Mouse (Mus musculus) MEL (cell line): ENCODE data around the gene Zhx3. TPM values are rescaled to one million over a fixed set of nuclear protein-coding genes. Genes with fewer than 3 reads are reported as not detected.

Experiments
- DNase-seq: peaks from one replicate; pipeline ENCODE4 v3.0.0; 2011; ENCODE audit warnings: low read depth, low spot score
- H3K27ac ChIP-seq: 2 replicates; pipeline ENCODE4 v1.5.1; 2012; ENCODE audit warnings: low read depth, mild to moderate bottlenecking, control low read depth, low read length, moderate library complexity; ENCODE audit not compliant: control insufficient read depth
- H3K27me3 ChIP-seq, 2 experiments: fragments of 150-350 bp in 1 of 2; sonication (generic) in 1 of 2; 2 replicates each; pipeline ENCODE4 v1.6.1; 2012; ENCODE audit warnings: low read length in 2 of 2, mild to moderate bottlenecking in 2 of 2, improper control_type of control experiment in 1 of 2, moderate library complexity in 1 of 2; ENCODE audit not compliant: insufficient read depth in 2 of 2, control insufficient read depth in 1 of 2
- H3K36me3 ChIP-seq, 2 experiments: 2 replicates each; pipeline ENCODE4 v1.6.1; 2012 to 2014; ENCODE audit warnings: low read length in 2 of 2, improper control_type of control experiment in 1 of 2, inconsistent platforms in 1 of 2, mild to moderate bottlenecking in 1 of 2; ENCODE audit not compliant: insufficient read depth in 2 of 2, control insufficient read depth in 1 of 2
- H3K4me1 ChIP-seq, 2 experiments: fragments of 150-350 bp in 1 of 2; sonication (generic) in 1 of 2; 2 replicates each; pipeline ENCODE4 v1.6.1; 2012; ENCODE audit warnings: low read length in 2 of 2, improper control_type of control experiment in 1 of 2, mild to moderate bottlenecking in 1 of 2; ENCODE audit not compliant: insufficient read depth in 2 of 2, control insufficient read depth in 1 of 2
- H3K4me3 ChIP-seq, 2 experiments: fragments of 150-350 bp in 1 of 2; sonication (generic) in 1 of 2; 2 replicates each; pipeline ENCODE4 v1.5.1; 2012; ENCODE audit warnings: low read depth in 2 of 2, low read length in 2 of 2, mild to moderate bottlenecking in 2 of 2, moderate library complexity in 2 of 2, control low read depth in 1 of 2, improper control_type of control experiment in 1 of 2; ENCODE audit not compliant: control insufficient read depth in 1 of 2, insufficient read depth in 1 of 2
- H3K79me2 ChIP-seq: 2 replicates; pipeline ENCODE4 v1.6.1; 2012; ENCODE audit warnings: mild to moderate bottlenecking, low read length, moderate library complexity; ENCODE audit not compliant: control insufficient read depth, poor library complexity, insufficient read depth
- H3K9ac ChIP-seq: 2 replicates; pipeline ENCODE4 v1.6.1; 2012; ENCODE audit warnings: low read depth, mild to moderate bottlenecking, control low read depth, low read length, moderate library complexity; ENCODE audit not compliant: control insufficient read depth, poor library complexity, severe bottlenecking
- H3K9me3 ChIP-seq: fragments of 150-350 bp; sonication (generic); replicated peaks from 2 replicates; pipeline ENCODE4 v1.6.1; 2012; ENCODE audit warnings: mild to moderate bottlenecking, low read length, improper control_type of control experiment, moderate library complexity; ENCODE audit not compliant: insufficient read depth
- BHLHE40 ChIP-seq: IDR thresholded peaks from 2 replicates; pipeline ENCODE4 v1.6.1; 2012; ENCODE audit warnings: low read depth, mild to moderate bottlenecking, inconsistent platforms, low read length, improper control_type of control experiment, borderline replicate concordance
- CHD1 ChIP-seq: IDR thresholded peaks from 2 replicates; pipeline ENCODE4 v1.6.1; 2012; ENCODE audit warnings: low read depth, mild to moderate bottlenecking, inconsistent platforms, low read length, improper control_type of control experiment
- E2F4 ChIP-seq: IDR thresholded peaks from 2 replicates; pipeline ENCODE4 v1.6.1; 2011; ENCODE audit warnings: low read depth, low read length, improper control_type of control experiment, borderline replicate concordance
- GATA1 ChIP-seq: IDR thresholded peaks from 2 replicates; pipeline ENCODE4 v1.6.1; 2011; ENCODE audit warnings: low read depth, low read length, improper control_type of control experiment
- JUND ChIP-seq: IDR thresholded peaks from 2 replicates; pipeline ENCODE4 v1.6.1; 2011; ENCODE audit warnings: low read depth, mild to moderate bottlenecking, improper control_type of control experiment, low read length
- MAFK ChIP-seq: IDR thresholded peaks from 2 replicates; pipeline ENCODE4 v1.6.1; 2011; ENCODE audit warnings: low read depth, mild to moderate bottlenecking, low read length, improper control_type of control experiment, borderline replicate concordance
- MAX ChIP-seq: IDR thresholded peaks from 2 replicates; pipeline ENCODE4 v1.6.1; 2011; ENCODE audit warnings: low read length, improper control_type of control experiment
- NRF1 ChIP-seq: IDR thresholded peaks from 2 replicates; pipeline ENCODE4 v1.6.1; 2014; ENCODE audit warnings: low read depth, mild to moderate bottlenecking, inconsistent platforms, low read length, improper control_type of control experiment, moderate library complexity; ENCODE audit not compliant: poor library complexity, insufficient read depth, severe bottlenecking
- POLR2A ChIP-seq, 2 experiments: IDR thresholded peaks; 2 replicates each; pipeline ENCODE4 v1.6.1; 2011 to 2012; ENCODE audit warnings: low read length in 2 of 2, mild to moderate bottlenecking in 2 of 2, control low read depth in 1 of 2, improper control_type of control experiment in 1 of 2, low read depth in 1 of 2, moderate library complexity in 1 of 2; ENCODE audit not compliant: control insufficient read depth in 1 of 2, insufficient read depth in 1 of 2, poor library complexity in 1 of 2
- RAD21 ChIP-seq: IDR thresholded peaks from 2 replicates; pipeline ENCODE4 v1.6.1; 2011; ENCODE audit warnings: mild to moderate bottlenecking, low read depth, low read length, improper control_type of control experiment
- SIN3A ChIP-seq: IDR thresholded peaks from 2 replicates; pipeline ENCODE4 v1.6.1; 2012; ENCODE audit warnings: low read length, improper control_type of control experiment, inconsistent platforms
- TCF12 ChIP-seq: IDR thresholded peaks from 2 replicates; pipeline ENCODE4 v1.6.1; 2014; ENCODE audit warnings: low read depth, mild to moderate bottlenecking, inconsistent platforms, low read length, improper control_type of control experiment, moderate library complexity
- UBTF ChIP-seq: IDR thresholded peaks from 2 replicates; pipeline ENCODE4 v1.6.1; 2012; ENCODE audit warnings: low read depth, mild to moderate bottlenecking, inconsistent platforms, low read length, improper control_type of control experiment, moderate library complexity, borderline replicate concordance; ENCODE audit not compliant: insufficient read depth
- USF1 ChIP-seq: IDR thresholded peaks from 2 replicates; pipeline ENCODE4 v1.6.1; 2014; ENCODE audit warnings: low read depth, mild to moderate bottlenecking, inconsistent platforms, low read length, improper control_type of control experiment, moderate library complexity
- USF2 ChIP-seq, 2 experiments: IDR thresholded peaks; 2 replicates each; pipeline ENCODE4 v1.6.1; 2011 to 2012; ENCODE audit warnings: improper control_type of control experiment in 2 of 2, low read length in 2 of 2, borderline replicate concordance in 1 of 2, inconsistent platforms in 1 of 2, low read depth in 1 of 2, mild to moderate bottlenecking in 1 of 2; ENCODE audit not compliant: insufficient read depth in 1 of 2
- ZC3H11A ChIP-seq: IDR thresholded peaks from 2 replicates; pipeline ENCODE4 v1.6.1; 2012; ENCODE audit warnings: low read depth, mild to moderate bottlenecking, inconsistent platforms, low read length, improper control_type of control experiment
- polyA plus RNA-seq, 2 experiments: library from polyadenylated mRNA; stranded (reverse) in 1 of 2; unstranded in 1 of 2; fragments of >175 nt in 1 of 2; fragments of >200 nt in 1 of 2; gene quantifications; 2 replicates each; pipeline versions ENCODE4 v1.2.1 to v1.2.4; 2012; ENCODE audit warnings: low replicate concordance in 2 of 2, low read depth in 1 of 2; ENCODE audit not compliant: insufficient read length in 2 of 2, insufficient read depth in 1 of 2, missing spikeins in 1 of 2
- total RNA-seq: library from RNA; depleted of rRNA; stranded (reverse); fragments of 300-350 nt; gene quantifications from 2 replicates; pipeline ENCODE4 v1.2.3, GENCODE M21; 2012

Zhx3 gene
- total and polyA plus RNA-seq, 3 experiments: 4.4 to 4.8 TPM; not detected in 1

DNA sequence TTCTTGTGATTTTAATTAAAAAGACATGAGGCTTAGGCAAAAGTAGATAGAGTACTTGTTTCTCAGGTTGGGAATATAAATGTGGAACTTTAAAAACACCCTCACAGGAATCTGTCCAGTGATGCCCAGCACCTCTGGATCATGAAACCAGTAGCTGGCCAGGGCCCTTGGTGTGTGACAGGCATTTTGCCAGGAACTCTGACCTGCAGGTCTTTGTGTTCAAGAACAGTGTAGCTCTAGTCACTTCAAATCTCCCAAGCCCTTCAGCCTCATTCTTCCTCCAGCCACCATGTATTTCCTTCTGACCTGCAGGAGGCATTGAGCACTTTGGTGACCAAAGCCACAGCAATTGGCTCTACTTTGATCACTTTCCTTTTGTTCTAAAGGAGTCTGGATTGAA is 102.4 kb downstream of the Zhx3 start:
- H3K9ac ChIP-seq: no peak overlapping the region
- no peaks in the 10 kb centered on the region for H3K9me3 ChIP-seq
- H3K4me1 ChIP-seq: no peaks in the 10 kb centered on the region
- no peak overlapping the region for H3K4me3 ChIP-seq
- no peak for DNase-seq
- no peaks in the 10 kb centered on the region for H3K79me2 ChIP-seq
- no peak overlapping the region for H3K27ac ChIP-seq
- H3K27me3 ChIP-seq: no peaks in the 10 kb centered on the region
- H3K36me3 ChIP-seq: no peaks in the 10 kb centered on the region
- TF ChIP-seq NRF1: no peak
- TF ChIP-seq MAFK: no peak
- no peak for TF ChIP-seq E2F4
- TF ChIP-seq TCF12: no peak
- no peak for TF ChIP-seq SIN3A
- TF ChIP-seq RAD21: no peak
- no peak for TF ChIP-seq JUND
- TF ChIP-seq UBTF: no peak
- no peak for TF ChIP-seq GATA1

DNA sequence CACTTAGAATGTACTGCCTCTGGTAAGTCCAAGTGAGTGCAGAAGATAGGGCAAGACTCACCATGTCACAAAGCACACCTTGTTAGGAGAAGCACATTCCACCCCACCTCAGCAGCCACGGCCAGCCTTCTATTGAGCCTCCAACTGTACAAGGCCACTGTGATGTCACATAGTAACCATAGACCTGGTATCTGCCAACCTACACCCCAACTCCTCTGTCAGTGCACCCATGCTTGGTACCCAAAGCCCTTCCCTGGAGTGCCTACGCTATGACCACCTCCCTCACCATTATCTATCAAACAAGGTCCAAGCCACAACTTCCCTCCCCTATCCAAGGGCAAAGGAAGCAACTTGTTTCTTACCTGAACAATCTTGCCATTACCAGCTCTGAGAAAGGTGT is 103.8 kb downstream of the Zhx3 start:
- Histone ChIP-seq H3K27me3 (no peaks in the 10 kb centered on the region), H3K4me1 (peaks cover 3 to 10% of the 10 kb centered on the region in 2 experiments; a peak in 3 of 4 replicates), H3K36me3 (peaks cover 0 to 8% of the 10 kb centered on the region in 2 experiments; a peak in 2 of 4 replicates), H3K9ac (no peak overlapping the region), H3K79me2 (no peaks in the 10 kb centered on the region), H3K4me3 (no peak overlapping the region), H3K27ac (no peak overlapping the region), H3K9me3 (no peaks in the 10 kb centered on the region)
- TF ChIP-seq MAX (no peak), USF2 (IDR thresholded peaks at IDR 0.05; ENCODE audit: borderline replicate concordance in 1 of 2, insufficient read depth in 1 of 2, low read depth in 1 of 2, low read length in 2 of 2) (no peak), BHLHE40 (no peak), CHD1 (no peak), POLR2A (IDR thresholded peaks at IDR 0.05; ENCODE audit: control insufficient read depth in 1 of 2, insufficient read depth in 1 of 2, low read depth in 1 of 2, low read length in 2 of 2, poor library complexity in 1 of 2) (no peak), USF1 (no peak), ZC3H11A (no peak)
- DNase-seq: no peak
